Mouse (Mus musculus): Measurements from ENCODE around the gene Adcy3. TPM values are rescaled to one million over a fixed set of nuclear protein-coding genes. Genes with fewer than 3 reads are reported as not detected.

The Adcy3 gene
- total RNA-seq (2023), result 37.4 TPM

GRCm38 (mm10) chr12:4132941-4133846 lies at the start of gene Adcy3:
Gene Adcy3 (plus strand): TSS chr12:4133103.

GRCm38 (mm10) chr12:4233572-4234508 lies 100.9 kb downstream of the Adcy3 start, which contains the start of the genes Ptrhd1 and Cenpo:
Gene Ptrhd1 (plus strand): TSS chr12:4234027.
Gene Cenpo (minus strand): TSS chr12:4234294.

Other genes starting within 250 kb of the Adcy3 start
- gene Pomc, start 178.2 kb upstream of the Adcy3 start, total RNA-seq (2023), result 1.3 TPM
- not detected for gene Efr3b, start 94.2 kb upstream of the Adcy3 start, total RNA-seq (2023)
- 14.5 TPM for gene Dnajc27, start 50.5 kb upstream of the Adcy3 start, total RNA-seq (2023)
- gene Ptrhd1, start 100.9 kb downstream of the Adcy3 start, total RNA-seq (2023), result 4.3 TPM
- gene Cenpo, start 101.2 kb downstream of the Adcy3 start, total RNA-seq (2023), result 29.7 TPM

Data from CD8-positive naive resting alpha-beta T cell, adult 57 days (primary cell).